Mouse (Mus musculus) thymus, postnatal 10 days (tissue): ENCODE measurements around the gene Dusp18.

ENCODE experiments used
- DNase-seq, 2 experiments: peaks; one replicate each; pipeline ENCODE4 v3.0.0; 2021; ENCODE audit warnings: low spot score in 2 of 2

The Dusp18 gene

GRCm38 (mm10) chr11:3930019-3930418 is 35.0 kb downstream of the Dusp18 start:
- DNase-seq = no peak

GRCm38 (mm10) chr11:3930931-3931330 is 35.9 kb downstream of the Dusp18 start:
- no peak for DNase-seq

DNA sequence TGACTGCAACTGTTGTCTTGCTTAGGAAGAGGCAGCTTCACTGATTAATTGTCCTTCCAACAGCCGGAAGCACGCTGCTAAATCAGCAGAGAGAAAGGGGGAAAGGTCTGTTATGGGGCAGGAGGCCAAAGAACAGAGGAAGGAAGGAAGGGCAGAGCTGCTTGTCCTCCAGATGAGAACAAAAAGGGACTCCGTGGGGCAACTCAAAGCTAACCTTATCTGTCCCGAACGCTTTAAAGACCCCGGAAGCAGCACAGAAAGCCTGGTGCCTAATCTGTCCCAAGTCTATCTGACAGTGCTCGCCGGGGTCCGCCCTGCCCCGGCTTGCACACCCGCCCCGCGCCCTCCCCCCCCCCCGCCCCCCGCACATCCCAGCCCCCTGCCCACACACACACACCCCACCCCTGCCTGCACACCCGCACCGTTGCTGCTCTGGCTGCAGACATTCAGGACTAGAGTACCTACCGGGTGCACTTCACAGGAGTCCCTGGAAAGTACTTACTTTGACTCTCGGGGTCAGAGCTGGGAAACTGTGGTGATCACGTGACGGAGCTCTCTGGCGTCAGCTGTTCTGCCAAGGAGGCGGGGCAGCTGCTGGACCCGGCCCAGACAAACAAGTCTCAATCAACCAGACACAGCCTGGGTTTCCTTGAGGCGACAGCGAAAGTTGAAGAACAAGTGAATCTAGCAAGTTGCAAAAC is 36.6 kb downstream of the Dusp18 start, which contains the start of gene Tcn2:
Gene Tcn2, minus strand, starts transcription at position 649 of the 701 bp plus-strand sequence.
- DNase-seq = peak; percentile 38 to 58

GRCm38 (mm10) chr11:3933756-3934285 is 38.8 kb downstream of the Dusp18 start:
- no peak for DNase-seq

GRCm38 (mm10) chr11:3935135-3935534 is 40.1 kb downstream of the Dusp18 start:
- no peak for DNase-seq

- no peak for DNase-seq
These were observed 41.3 kb downstream of the Dusp18 start for GRCm38 (mm10) chr11:3936318-3936717.

DNA sequence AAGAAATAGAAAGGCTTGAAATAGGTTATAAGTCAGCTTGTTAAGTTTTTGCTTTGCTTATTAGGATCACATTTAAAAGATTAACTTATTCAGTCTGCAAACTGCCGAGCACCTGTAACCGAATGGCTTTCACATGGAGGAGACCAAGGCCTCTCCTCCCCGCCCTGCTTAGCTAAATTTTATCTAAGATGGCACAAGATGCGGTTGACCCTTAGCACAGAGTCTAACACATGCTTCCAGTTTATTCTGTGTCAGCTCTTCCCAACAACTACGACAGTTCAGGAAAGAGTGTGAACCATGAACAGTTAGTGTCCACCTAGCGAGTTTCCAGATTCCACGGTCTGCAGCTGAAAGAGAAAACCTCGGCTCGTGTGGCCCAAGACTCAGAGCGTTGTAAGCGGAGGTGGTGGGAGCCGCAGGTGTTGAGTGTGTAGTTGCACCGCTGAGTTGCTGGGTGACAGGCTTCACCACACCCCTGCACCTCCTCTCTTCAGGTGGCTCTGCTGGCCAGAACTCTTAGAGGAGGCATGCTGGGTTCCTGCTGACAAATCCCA is 42.4 kb downstream of the Dusp18 start:
- DNase-seq = no peak

- DNase-seq = no peak
These were observed 46.3 kb downstream of the Dusp18 start for GRCm38 (mm10) chr11:3941371-3941770.

DNA sequence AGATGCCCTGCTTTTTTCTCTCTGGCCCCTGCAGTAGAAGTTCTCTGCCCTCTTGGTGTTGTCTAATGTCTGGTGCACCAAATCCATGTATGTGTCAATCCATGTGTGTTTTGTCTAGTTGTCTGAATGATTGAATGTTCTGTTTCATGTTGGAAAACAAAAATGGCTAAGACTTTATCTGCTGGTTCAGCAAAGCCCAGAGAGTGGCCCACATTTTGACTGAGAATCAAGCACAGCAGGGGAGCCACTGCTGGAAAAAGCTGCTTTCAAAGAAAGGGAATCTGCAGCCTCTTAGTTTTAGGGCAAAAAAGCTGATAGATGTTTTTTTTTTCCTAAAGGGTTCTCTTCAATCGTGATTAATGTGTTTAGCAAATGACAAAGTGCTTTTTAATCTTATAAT is 51.3 kb downstream of the Dusp18 start:
- no peak for DNase-seq
